Mouse (Mus musculus): ENCODE results near the gene Gm38431. TPM values are rescaled to one million over a fixed set of nuclear protein-coding genes. Genes with fewer than 3 reads are reported as not detected.
"Not testable (repeated sequence)": the region's sequence is repeated elsewhere in the genome, so short reads cannot be mapped to it uniquely, and the experiment has no call there.

The Gm38431 gene
- total RNA-seq, 2 experiments from 2014 or later, result 4.0 to 64.5 TPM

DNA sequence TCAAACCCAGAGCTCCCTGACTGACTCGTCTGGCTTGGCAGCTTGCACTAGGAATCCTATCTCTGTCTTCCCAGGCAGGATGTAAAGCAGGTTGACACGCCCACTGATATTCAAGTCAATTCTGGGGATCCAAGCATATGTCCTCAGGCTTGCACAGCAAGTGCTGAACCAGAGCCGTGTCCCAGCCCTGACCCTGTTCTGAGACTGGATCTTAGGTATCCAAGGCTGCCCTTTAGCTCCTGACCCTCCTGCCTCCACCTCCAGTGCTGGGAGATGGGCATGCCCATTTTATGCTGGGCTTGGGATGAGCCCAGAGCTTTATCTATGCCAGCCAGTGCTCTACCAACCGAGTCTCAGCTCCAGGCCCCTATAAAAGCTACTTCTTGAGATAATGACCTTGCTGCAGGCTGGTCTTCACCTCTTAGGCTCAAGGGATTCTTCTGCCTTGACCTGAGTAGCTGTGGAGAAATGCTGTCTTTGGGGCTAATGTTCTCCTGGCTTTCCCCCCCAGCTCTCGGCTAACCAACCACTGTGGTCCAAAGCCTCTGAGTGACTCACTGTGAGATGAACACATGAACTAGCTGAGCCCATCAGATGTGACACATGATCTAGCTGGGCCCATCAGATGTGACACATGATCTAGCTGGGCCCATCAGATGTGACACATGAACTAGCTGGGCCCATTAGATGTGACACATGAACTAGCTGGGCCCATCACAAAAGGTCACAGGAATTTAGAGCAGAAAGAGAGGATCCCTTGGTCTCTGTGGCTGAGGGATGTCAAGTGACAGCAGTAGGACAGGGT is 14.2 kb upstream of the Gm38431 start:
- peak; percentile 63 for ATAC-seq (replicated peaks; ENCODE audit: poor library complexity)

DNA sequence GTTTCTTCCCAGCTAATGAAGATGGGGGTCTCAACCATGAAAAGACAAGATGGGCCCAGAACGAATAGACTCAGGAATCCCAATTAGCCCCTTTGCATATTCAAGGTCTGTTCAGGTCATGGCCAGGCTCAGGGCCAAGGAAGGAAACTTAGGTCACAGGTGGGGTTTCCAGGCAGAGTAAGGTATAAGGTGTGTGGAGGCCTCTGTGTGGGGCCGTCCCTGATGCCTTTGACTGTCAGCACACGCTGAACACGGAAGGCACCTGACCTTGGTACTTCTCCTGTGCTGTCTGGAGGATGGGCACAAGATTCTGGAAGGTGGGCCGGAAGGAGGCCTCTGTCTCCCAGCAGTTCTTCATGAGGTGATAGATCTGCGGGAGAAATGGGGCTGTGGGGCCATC is 13.0 kb upstream of the Gm38431 start:
- no peak for ATAC-seq (replicated peaks; ENCODE audit: poor library complexity)

DNA sequence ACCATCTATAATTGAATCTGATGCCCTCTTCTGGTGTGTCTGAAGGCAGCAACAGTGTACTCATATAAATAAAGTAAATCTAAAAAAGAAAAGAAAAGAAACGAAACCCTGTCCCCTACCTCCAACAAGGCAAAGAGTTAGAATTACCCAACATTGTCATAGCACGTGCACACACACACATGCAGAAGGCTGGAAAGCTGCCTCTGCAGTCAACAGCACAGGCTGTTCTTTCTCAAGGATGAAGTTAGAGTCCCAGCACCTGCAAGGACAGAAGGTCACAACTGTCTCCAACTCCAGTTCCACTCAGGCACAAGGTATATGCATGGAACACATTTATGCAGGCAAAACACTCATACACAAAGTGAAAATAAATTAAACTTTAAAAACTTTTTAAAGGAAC is 10.3 kb upstream of the Gm38431 start:
- no peak for ATAC-seq (replicated peaks; ENCODE audit: poor library complexity)

DNA sequence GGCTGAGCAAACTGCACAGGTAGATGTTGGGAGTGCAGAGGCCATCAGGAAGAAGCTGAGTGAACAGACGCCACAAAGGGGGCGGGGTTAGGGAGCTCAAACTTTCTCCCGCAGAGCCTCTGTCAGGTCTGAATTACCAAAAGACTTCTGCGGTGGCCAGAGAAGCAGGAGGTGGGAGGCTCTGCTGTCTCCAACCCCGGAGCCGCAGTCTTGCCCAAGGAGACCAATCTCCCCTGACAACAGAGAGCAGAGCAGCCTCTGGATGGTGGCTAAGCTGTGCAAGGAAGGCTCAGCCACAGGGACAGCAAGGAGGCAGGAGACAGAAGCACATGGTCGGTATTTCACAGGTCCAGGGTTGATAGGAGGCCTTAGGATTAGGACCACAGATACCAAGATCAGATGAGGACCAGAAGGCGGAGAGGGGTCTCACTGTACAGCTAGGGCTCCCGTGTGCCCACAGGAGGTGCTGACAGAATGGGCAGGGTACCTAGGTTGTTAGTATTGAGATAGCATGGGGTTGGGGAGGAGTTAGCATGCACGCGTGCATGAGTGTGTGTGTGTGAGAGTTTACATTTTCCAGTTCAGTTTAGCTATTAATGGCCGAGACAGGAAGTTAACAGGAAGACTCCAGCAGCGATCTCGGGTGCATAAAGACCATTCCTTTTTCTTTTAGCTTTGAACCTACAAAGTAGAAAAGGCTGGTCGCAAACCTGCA is 8.8 kb upstream of the Gm38431 start:
- peak; percentile 62 for ATAC-seq (replicated peaks; ENCODE audit: poor library complexity)

DNA sequence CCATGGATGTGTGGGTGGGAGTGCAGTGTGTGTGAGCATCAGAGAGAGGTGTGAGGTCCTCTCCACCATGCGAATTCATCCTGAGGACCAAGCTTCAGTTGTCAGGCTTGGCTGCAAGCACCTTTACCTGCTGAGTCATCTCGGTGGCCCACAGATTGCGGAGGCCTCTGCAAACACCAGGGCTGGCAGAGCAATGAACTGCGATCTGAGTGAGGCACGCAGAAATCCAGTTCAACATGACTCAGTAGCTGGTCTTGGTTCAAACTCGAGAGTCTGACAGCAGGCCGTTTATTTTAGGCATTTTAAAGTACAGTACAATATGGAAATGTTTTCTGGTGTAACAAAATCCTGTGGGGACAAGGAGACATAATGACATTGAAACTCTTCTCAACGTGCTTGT is 6.0 kb upstream of the Gm38431 start:
- ATAC-seq (replicated peaks; ENCODE audit: poor library complexity), result no peak

GRCm38 (mm10) chr9:21095958-21096357 is 4.2 kb upstream of the Gm38431 start:
- no peak for ATAC-seq (replicated peaks; ENCODE audit: poor library complexity)

- no peak for ATAC-seq (replicated peaks; ENCODE audit: poor library complexity)
Observed at GRCm38 (mm10) chr9:21093423-21093822, 1.6 kb upstream of the Gm38431 start.

DNA sequence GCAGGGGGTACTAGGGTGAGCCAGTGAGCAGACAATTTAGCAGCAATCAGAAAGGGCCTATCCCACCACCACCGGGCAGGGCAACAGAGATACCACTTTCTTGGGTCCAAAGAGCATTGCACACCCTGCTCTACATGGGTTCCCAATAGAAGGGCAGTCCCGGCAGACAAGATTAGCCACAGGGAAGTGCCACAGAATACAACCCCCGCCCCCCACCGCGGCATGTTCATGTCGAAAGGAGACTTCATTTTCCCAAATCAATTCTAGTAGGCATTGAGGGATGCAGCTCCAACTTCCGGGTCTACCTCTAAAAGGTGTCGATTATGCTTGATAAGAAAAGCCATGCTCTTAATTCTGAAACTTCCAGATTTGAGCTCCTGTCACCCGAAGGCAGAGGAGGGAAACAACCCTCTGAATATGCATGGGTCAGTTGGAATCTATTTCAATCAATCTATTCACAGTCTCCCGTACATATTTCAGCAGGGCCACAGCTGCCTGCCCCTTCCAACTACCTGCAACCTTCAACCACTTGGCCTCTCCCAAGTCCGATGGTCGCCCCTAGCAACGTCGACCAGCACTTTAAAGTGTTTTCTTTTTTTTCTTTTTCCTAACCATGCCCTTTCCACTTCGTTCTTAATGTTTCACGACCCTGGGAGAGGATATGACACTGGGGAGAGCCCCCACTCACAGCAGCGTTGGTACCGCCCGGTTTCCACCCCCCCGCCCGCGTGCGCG is 658 bp downstream of the Gm38431 start:
- 0 out of 2 replicates have a peak, but pooled peaks have one; percentile 1 for ATAC-seq (replicated peaks; ENCODE audit: poor library complexity)

DNA sequence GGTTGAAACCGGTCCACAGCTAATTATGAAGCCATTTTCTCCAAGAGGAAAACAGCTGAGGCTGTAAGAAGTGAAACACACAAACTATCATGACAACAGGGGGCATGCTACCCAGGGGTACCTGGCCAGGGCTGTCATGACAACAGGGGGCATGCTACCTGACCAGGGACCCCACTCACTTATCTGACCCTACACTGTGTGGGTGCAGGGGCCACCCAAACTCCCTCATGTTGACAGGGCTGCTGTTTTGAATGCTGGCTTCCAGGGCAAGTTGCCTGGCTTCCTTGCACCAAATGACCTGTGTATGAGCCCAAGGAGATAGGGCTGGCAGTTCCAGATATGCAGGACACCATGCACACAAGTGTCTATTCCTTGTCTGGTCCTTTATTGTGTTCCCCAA is 1.3 kb downstream of the Gm38431 start:
- no peak for ATAC-seq (replicated peaks; ENCODE audit: poor library complexity)

DNA sequence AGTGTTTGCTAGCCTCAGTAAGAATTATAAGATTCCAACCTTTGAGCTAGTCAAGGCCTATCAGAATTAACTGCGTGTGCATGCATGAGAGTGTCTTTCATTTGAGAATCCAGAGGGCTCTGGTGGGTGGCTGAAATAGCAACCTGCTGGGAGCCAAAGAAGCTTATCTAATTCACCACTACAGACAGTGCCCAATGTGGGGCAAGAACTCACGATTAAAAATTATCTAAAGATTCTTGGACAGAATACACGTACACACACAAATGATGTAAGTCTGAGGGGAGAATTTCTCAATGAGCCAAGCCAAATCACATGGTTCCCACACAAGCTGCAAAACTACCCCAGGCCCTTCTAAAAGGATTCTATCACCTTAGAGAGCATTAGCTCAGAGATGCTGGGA is 8.5 kb downstream of the Gm38431 start:
- ATAC-seq (replicated peaks; ENCODE audit: poor library complexity), result peak; percentile 78

DNA sequence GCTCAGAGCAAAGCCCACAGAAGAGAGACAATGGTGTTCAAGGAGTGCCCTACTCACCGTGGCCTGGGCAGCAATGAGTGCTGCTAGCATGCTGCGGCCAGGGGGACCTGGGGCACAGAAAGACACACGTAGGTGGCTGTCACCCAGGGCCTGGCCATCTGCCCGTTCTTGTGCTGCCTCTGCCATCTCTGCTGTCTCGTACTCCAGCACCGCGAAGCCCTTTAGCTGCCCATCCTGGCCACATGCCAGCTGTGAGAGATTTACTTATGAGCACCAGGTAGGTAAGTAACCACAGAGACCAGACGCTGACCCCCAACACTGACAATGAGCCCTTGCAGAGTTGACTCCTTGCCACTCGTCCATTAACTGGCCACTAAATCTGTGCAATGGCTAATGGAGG is 10.7 kb downstream of the Gm38431 start:
- ATAC-seq (replicated peaks; ENCODE audit: poor library complexity), result no peak

GRCm38 (mm10) chr9:21075625-21076024 is 16.2 kb downstream of the Gm38431 start:
- ATAC-seq (replicated peaks; ENCODE audit: poor library complexity), result no peak

DNA sequence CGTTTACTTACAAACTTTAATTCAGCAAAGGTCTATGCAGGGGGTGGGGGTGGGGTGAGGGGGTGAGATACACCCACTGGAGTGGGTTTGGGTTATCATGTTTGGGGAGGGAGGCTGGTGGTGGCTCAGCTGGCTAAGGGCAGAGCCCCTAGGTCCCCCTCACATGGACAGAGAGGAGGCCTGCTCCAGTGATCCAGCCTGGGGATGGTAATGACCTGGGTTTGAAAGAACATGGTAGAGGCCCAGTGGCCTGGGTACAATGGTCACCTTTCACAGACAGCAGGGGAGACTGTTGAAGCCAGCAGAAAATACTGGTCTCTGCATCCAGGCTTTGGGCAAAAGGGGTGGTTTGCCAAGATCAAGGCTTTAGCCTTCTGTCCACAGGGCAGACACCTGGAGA is 17.6 kb downstream of the Gm38431 start:
- no peak for ATAC-seq (replicated peaks; ENCODE audit: poor library complexity)

DNA sequence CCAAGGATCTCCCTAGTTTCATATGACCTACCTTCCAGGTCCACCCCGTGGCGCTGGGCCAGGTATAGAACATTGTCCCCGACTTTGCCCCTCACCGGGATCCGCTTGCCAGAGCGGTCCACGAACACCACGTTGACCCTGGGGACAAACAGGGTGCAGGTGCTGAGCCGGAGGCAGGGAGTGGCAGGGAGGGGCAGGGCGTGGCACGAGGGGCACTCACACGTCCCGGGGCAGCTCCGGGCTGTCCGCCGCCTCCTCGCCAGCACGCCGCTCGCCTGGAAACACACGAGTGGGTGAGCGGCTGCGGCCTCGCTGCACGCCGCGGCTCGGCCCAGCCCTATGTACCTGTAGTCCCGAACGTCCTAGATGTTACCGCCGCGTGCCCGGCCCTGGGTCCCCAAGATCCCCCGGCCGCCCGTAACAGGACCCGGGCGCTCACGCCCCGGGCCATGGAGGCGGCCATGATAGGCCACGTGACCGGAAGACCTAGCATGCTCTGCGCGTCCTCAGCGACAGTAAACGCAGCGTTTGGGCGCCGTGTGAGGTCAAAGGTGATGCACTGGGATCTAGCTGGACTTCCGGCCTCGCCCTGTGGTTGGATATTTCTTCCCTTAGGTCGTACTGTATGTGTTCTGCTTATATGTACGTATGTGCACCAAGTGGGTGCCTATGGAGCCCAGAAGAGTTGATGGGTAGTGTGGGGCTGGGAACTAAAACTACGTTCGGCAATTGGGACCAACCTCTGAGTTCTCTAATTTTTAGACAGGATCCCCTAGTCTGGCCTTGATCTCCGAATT is 18.6 kb downstream of the Gm38431 start, which contains the start of the genes Gm49373 and Fdx1l:
Gene Gm49373, minus strand, starts transcription at position 53 of the 797 bp plus-strand sequence.
Gene Fdx1l, minus strand, starts transcription at position 571 of the 797 bp plus-strand sequence.
- ATAC-seq (replicated peaks; ENCODE audit: poor library complexity), result peak; percentile 93

GRCm38 (mm10) chr9:21072641-21073040 is 19.2 kb downstream of the Gm38431 start:
- ATAC-seq (replicated peaks; ENCODE audit: poor library complexity), result peak; percentile 6; the same call in 1 of the 2 replicates

DNA sequence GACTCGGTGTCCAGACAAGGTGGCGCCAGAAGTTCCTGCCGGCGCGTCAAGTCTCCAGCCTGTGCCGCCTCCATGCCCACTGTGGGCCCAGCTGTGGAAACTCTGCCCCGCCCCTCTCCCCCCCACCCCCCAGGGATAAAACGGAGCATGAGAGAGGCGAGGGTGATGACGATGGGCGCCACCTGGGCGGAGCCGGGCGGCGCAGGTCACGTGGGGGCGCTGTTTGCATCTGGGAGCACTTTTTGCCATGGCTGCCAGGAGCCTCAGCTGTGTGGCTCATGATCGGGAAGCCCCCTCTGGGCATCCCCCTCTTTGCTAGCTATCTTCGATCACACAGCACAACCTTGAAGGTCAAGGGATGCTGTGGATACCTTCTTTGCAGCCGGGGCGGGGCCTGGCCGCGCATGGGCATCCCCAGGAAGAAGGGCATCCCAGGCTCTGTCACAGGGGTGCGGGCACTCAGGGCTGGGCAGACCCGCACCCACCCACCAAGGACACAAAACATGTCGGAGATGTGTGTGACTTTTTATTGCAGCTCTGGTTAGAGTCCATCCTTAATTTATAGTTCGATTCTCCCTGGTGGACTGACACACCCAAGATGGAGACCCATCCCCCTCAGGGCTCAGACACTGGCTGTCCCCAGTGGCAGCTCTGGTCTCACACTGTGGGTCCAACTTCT is 24.7 kb downstream of the Gm38431 start, which contains the start of gene Zglp1:
Gene Zglp1, minus strand, starts transcription at position 88 of the 679 bp plus-strand sequence.
- ATAC-seq (replicated peaks; ENCODE audit: poor library complexity), result no peak

DNA sequence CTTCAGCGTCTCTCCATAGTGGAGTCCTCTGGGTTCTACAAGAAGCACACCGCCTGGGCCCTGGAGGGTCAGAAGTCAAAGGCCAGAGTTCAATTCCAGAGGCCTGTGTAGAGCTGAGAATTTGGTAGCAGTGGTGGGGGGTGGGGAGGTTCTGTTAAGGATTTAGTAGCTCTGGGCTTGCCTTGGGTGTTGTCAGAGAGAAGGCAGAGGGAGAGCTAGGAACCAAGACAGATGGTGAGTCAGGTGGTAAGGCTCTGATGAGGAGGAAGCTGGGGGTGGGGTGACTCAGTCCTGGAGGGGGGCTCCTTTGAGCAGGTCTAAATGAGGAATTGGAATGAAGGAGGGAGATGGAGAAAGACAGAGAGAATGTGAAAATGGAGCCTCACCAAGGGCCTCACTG is 28.9 kb downstream of the Gm38431 start:
- ATAC-seq (replicated peaks; ENCODE audit: poor library complexity), result no peak

DNA sequence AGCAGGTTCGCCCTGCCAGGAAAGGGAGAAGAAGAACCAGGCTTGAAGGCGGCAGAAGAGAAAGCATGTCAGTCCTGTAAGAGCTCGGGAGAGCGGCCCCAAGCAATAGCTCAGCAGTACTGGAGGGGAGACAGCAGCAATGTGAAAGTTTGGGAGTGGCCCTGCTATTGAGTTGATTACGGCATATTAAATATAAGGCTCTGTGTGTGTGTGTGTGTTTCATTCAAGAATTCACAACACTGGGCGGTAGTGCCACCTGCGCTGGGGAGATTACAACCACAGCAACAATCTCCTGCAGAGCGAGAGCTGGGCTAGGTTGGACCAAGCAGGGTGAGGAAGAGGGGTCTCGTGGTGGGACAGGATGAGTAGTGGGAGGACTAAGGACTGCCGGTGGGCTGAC is 40.2 kb downstream of the Gm38431 start:
- peak; percentile 98 for ATAC-seq (replicated peaks; ENCODE audit: poor library complexity)

DNA sequence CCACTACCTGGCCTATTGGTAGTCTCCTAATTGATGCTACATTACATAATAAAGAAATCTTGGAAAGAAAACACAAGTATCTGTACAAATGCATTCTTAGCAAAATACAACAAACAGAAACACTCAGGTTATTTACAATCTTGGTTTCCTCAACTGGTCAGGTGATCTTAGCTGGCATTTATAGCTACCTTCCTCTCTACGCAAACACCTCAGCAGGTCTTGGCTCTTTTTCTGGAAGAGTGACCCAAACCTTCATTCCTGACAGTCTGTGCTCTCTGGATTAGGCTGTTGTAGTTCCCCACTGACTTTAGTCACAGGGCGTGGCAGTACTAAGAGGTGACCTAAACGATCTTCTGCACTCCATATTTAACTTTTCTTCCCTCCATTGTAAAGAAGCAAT is 46.6 kb downstream of the Gm38431 start:
- no peak for ATAC-seq (replicated peaks; ENCODE audit: poor library complexity)

DNA sequence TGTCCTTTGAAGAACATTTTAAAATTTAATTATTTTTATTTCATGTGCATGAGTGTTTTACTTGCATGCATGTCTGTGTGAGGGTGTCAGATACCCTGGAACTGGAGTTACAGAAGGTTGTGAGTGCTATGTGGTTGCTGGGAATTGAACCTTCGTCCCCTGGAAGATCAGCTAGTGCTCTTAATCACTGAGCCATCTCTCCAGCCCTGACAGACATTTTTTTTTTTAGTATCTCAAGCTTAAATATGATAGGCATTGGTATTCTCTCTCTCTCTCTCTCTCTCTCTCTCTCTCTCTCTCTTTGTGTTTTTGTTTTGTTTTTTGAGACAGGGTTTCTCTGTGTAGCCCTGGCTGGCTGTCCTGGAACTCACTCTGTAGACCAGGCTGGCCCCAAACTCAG is 47.0 kb downstream of the Gm38431 start:
- not testable (repeated sequence) for ATAC-seq (replicated peaks; ENCODE audit: poor library complexity)
